Mouse (Mus musculus): ENCODE measurements around the gene Arhgap24. TPM values are rescaled to one million over a fixed set of nuclear protein-coding genes. Genes with fewer than 3 reads are reported as not detected.

Gene Arhgap24
- polyA plus RNA-seq, 1 experiment from 2014 or later: 6.7 TPM

DNA sequence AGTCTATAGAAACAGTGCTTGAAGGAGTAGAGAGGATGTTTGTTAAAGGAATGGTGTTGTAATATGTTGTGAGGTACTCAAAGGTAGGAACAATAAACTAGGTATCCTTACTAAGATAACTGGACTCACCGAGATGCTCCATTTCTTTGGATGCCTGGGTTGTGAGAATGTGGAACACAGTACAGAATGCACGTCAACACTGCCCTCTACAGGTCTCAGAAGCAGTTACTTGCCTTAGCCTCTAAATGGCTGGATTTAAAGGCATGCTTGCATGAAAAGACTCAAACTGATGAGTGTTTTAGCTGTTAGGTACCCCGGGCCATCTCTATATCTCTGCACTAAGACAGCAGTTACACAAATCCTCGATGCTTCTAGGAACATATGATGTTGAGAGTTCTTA, 211.3 kb downstream of the Arhgap24 start:
- Histone ChIP-seq H3K4me2 (replicated peaks; ENCODE audit: low read depth, low read length) (no peak overlapping the region), H3K9me3 (ENCODE audit: control insufficient read depth, low read length) (no peaks in the 10 kb centered on the region), H3K9ac (ENCODE audit: low read depth, low read length) (no peak overlapping the region), H3K27ac (ENCODE audit: low read depth, low read length) (no peak overlapping the region), H3K4me3 (ENCODE audit: low read depth, low read length) (no peak overlapping the region), H3K4me1 (replicated peaks; ENCODE audit: control insufficient read depth, insufficient read depth, low read length) (no peaks in the 10 kb centered on the region), H3K36me3 (ENCODE audit: control insufficient read depth, insufficient read depth, low read length) (no peaks in the 10 kb centered on the region), H3K27me3 (ENCODE audit: control insufficient read depth, insufficient read depth, low read length) (no peaks in the 10 kb centered on the region)
- ATAC-seq (ENCODE audit: low FRiP score): no peak
- 22% methylated on average over 4 of the region's 4 CpGs for WGBS
- DNase-seq (ENCODE audit: low spot score): peak; percentile 75

DNA sequence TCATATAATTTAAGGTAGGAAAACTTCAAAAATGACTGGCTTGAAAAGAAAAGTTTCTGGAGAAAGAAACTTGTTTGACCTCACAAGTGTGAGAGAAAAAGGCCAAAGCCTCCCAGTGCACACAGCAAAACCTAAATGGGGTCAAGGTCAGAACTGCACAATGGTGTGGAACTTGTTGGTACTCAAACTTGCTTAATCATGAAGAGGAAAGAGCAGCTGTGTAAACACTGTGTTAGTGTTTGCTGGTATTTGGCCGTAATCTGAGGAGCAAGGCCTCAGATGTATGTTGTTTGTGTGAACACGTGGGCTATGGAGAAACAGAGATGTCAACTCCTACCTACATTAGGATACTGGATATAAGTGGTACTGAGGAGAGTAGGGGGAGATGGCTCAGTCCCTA, 212.0 kb downstream of the Arhgap24 start:
- Histone ChIP-seq H3K27ac (ENCODE audit: low read depth, low read length) (no peak overlapping the region), H3K9me3 (ENCODE audit: control insufficient read depth, low read length) (no peaks in the 10 kb centered on the region), H3K36me3 (ENCODE audit: control insufficient read depth, insufficient read depth, low read length) (no peaks in the 10 kb centered on the region), H3K4me1 (replicated peaks; ENCODE audit: control insufficient read depth, insufficient read depth, low read length) (no peaks in the 10 kb centered on the region), H3K4me3 (ENCODE audit: low read depth, low read length) (no peak overlapping the region), H3K27me3 (ENCODE audit: control insufficient read depth, insufficient read depth, low read length) (no peaks in the 10 kb centered on the region), H3K9ac (ENCODE audit: low read depth, low read length) (no peak overlapping the region), H3K4me2 (replicated peaks; ENCODE audit: low read depth, low read length) (no peak overlapping the region)
- ATAC-seq (ENCODE audit: low FRiP score) (no peak), DNase-seq (ENCODE audit: low spot score) (no peak)
- WGBS: 60% methylated on average over 2 of the region's 2 CpGs

DNA sequence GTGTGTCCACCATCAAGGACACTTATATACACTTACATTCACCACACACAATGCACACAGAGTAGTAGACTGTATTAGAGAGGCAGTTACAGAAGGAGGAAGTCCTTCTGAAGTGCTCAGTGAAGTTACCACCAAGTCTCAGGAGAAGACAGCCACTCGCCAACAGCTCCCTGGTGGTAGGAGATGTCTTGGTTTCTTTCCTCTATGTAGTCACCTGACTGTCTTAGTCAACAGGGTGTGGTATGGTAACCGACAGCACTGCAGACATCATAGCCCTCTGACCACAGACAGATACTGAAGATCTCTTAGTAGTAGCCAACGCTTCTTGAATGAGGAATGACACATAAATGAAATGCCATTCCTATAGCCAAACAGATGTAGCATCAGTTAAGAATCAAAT, 212.7 kb downstream of the Arhgap24 start:
- H3K4me2 ChIP-seq (replicated peaks; ENCODE audit: low read depth, low read length): no peak overlapping the region
- H3K36me3 ChIP-seq (ENCODE audit: control insufficient read depth, insufficient read depth, low read length): no peaks in the 10 kb centered on the region
- H3K4me1 ChIP-seq (replicated peaks; ENCODE audit: control insufficient read depth, insufficient read depth, low read length): no peaks in the 10 kb centered on the region
- H3K27me3 ChIP-seq (ENCODE audit: control insufficient read depth, insufficient read depth, low read length): no peaks in the 10 kb centered on the region
- WGBS: 90% methylated on average over 3 of the region's 3 CpGs
- no peaks in the 10 kb centered on the region for H3K9me3 ChIP-seq (ENCODE audit: control insufficient read depth, low read length)
- no peak for DNase-seq (ENCODE audit: low spot score)
- ATAC-seq (ENCODE audit: low FRiP score): no peak
- no peak overlapping the region for H3K9ac ChIP-seq (ENCODE audit: low read depth, low read length)
- H3K27ac ChIP-seq (ENCODE audit: low read depth, low read length): no peak overlapping the region
- no peak overlapping the region for H3K4me3 ChIP-seq (ENCODE audit: low read depth, low read length)

DNA sequence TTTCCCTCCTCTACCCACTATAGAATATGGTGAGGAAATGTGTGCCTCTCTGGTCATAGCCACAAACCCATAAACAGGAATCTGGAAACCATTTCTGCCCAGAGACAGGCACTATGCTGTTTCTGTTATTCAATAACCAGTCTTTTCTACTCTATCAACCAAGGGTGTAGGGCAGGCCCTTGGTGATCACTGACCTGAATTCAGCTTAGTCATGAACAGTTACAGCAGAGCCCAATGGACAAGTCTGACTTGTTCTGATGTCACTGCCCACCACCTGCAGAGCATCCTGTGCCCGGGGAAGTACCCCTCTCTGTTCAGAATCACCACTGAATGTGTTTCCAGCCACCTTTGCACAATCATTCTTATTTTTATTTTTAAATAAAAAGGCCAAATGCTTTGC, 216.6 kb downstream of the Arhgap24 start:
- no peak for ATAC-seq (ENCODE audit: low FRiP score)
- Histone ChIP-seq H3K9me3 (ENCODE audit: control insufficient read depth, low read length) (no peaks in the 10 kb centered on the region), H3K27me3 (ENCODE audit: control insufficient read depth, insufficient read depth, low read length) (no peaks in the 10 kb centered on the region), H3K27ac (ENCODE audit: low read depth, low read length) (no peak overlapping the region), H3K4me3 (ENCODE audit: low read depth, low read length) (no peak overlapping the region), H3K9ac (ENCODE audit: low read depth, low read length) (no peak overlapping the region), H3K4me1 (replicated peaks; ENCODE audit: control insufficient read depth, insufficient read depth, low read length) (no peaks in the 10 kb centered on the region), H3K36me3 (ENCODE audit: control insufficient read depth, insufficient read depth, low read length) (no peaks in the 10 kb centered on the region), H3K4me2 (replicated peaks; ENCODE audit: low read depth, low read length) (no peak overlapping the region)
- WGBS: 75% methylated on average over 1 of the region's 1 CpGs
- DNase-seq (ENCODE audit: low spot score): no peak

- Histone ChIP-seq H3K4me3 (ENCODE audit: low read depth, low read length) (no peak overlapping the region), H3K27me3 (ENCODE audit: control insufficient read depth, insufficient read depth, low read length) (no peaks in the 10 kb centered on the region), H3K4me1 (replicated peaks; ENCODE audit: control insufficient read depth, insufficient read depth, low read length) (no peaks in the 10 kb centered on the region), H3K4me2 (replicated peaks; ENCODE audit: low read depth, low read length) (no peak overlapping the region), H3K36me3 (ENCODE audit: control insufficient read depth, insufficient read depth, low read length) (no peaks in the 10 kb centered on the region), H3K9me3 (ENCODE audit: control insufficient read depth, low read length) (no peaks in the 10 kb centered on the region), H3K27ac (ENCODE audit: low read depth, low read length) (no peak overlapping the region), H3K9ac (ENCODE audit: low read depth, low read length) (no peak overlapping the region)
- 92% methylated on average over 5 of the region's 5 CpGs for WGBS
- no peak for DNase-seq (ENCODE audit: low spot score)
- no peak for ATAC-seq (ENCODE audit: low FRiP score)
These were observed 217.2 kb downstream of the Arhgap24 start for GRCm38 (mm10) chr5:102698396-102698795.

GRCm38 (mm10) chr5:102698891-102699290, 217.7 kb downstream of the Arhgap24 start:
- DNase-seq (ENCODE audit: low spot score) (no peak), ATAC-seq (ENCODE audit: low FRiP score) (no peak)
- H3K4me1 ChIP-seq (replicated peaks; ENCODE audit: control insufficient read depth, insufficient read depth, low read length): no peaks in the 10 kb centered on the region
- no peak overlapping the region for H3K27ac ChIP-seq (ENCODE audit: low read depth, low read length)
- no peaks in the 10 kb centered on the region for H3K36me3 ChIP-seq (ENCODE audit: control insufficient read depth, insufficient read depth, low read length)
- no peak overlapping the region for H3K4me2 ChIP-seq (replicated peaks; ENCODE audit: low read depth, low read length)
- H3K9me3 ChIP-seq (ENCODE audit: control insufficient read depth, low read length): no peaks in the 10 kb centered on the region
- WGBS: 88% methylated on average over 2 of the region's 2 CpGs
- no peak overlapping the region for H3K9ac ChIP-seq (ENCODE audit: low read depth, low read length)
- H3K27me3 ChIP-seq (ENCODE audit: control insufficient read depth, insufficient read depth, low read length): no peaks in the 10 kb centered on the region
- no peak overlapping the region for H3K4me3 ChIP-seq (ENCODE audit: low read depth, low read length)

DNA sequence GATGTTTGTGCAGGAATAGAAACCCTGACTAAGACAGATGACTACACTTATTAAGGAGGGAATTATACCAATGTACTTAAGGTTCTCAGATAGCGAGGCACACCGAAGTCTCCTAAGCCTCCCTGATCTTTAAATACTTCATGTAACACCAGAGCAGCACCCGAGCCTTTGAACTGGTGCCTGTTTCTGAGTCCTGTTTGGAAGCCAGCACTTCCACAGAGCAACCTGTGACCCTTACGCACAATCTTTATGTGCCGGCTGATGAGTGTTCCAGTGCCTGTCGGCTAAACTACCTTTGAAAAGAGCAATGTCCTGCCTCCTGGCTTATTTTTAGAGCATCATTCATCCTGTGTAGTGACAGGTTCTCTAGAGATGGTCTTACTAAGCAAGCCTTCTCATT, 221.4 kb downstream of the Arhgap24 start:
- Histone ChIP-seq H3K27ac (ENCODE audit: low read depth, low read length) (no peak overlapping the region), H3K4me1 (replicated peaks; ENCODE audit: control insufficient read depth, insufficient read depth, low read length) (no peaks in the 10 kb centered on the region), H3K9ac (ENCODE audit: low read depth, low read length) (no peak overlapping the region), H3K9me3 (ENCODE audit: control insufficient read depth, low read length) (no peaks in the 10 kb centered on the region), H3K36me3 (ENCODE audit: control insufficient read depth, insufficient read depth, low read length) (no peaks in the 10 kb centered on the region), H3K27me3 (ENCODE audit: control insufficient read depth, insufficient read depth, low read length) (no peaks in the 10 kb centered on the region), H3K4me2 (replicated peaks; ENCODE audit: low read depth, low read length) (no peak overlapping the region), H3K4me3 (ENCODE audit: low read depth, low read length) (no peak overlapping the region)
- DNase-seq (ENCODE audit: low spot score) (no peak), ATAC-seq (ENCODE audit: low FRiP score) (no peak)
- WGBS: 85% methylated on average over 6 of the region's 6 CpGs

GRCm38 (mm10) chr5:102703325-102704099, 222.3 kb downstream of the Arhgap24 start:
- Histone ChIP-seq H3K4me3 (ENCODE audit: low read depth, low read length) (no peak overlapping the region), H3K36me3 (ENCODE audit: control insufficient read depth, insufficient read depth, low read length) (no peaks in the 10 kb centered on the region), H3K9ac (ENCODE audit: low read depth, low read length) (no peak overlapping the region), H3K27ac (ENCODE audit: low read depth, low read length) (no peak overlapping the region), H3K4me2 (replicated peaks; ENCODE audit: low read depth, low read length) (no peak overlapping the region), H3K27me3 (ENCODE audit: control insufficient read depth, insufficient read depth, low read length) (no peaks in the 10 kb centered on the region), H3K4me1 (replicated peaks; ENCODE audit: control insufficient read depth, insufficient read depth, low read length) (no peaks in the 10 kb centered on the region), H3K9me3 (ENCODE audit: control insufficient read depth, low read length) (no peaks in the 10 kb centered on the region)
- 58% methylated on average over 5 of the region's 5 CpGs for WGBS
- peak; percentile 86 for DNase-seq (ENCODE audit: low spot score)
- ATAC-seq (ENCODE audit: low FRiP score): 0 out of 2 replicates have a peak, but pooled peaks have one; percentile 51

- Histone ChIP-seq H3K27ac (ENCODE audit: low read depth, low read length) (no peak overlapping the region), H3K4me1 (replicated peaks; ENCODE audit: control insufficient read depth, insufficient read depth, low read length) (no peaks in the 10 kb centered on the region), H3K36me3 (ENCODE audit: control insufficient read depth, insufficient read depth, low read length) (no peaks in the 10 kb centered on the region), H3K4me3 (ENCODE audit: low read depth, low read length) (no peak overlapping the region), H3K9me3 (ENCODE audit: control insufficient read depth, low read length) (no peaks in the 10 kb centered on the region), H3K9ac (ENCODE audit: low read depth, low read length) (no peak overlapping the region), H3K4me2 (replicated peaks; ENCODE audit: low read depth, low read length) (no peak overlapping the region), H3K27me3 (ENCODE audit: control insufficient read depth, insufficient read depth, low read length) (no peaks in the 10 kb centered on the region)
- ATAC-seq (ENCODE audit: low FRiP score) (no peak), DNase-seq (ENCODE audit: low spot score) (no peak)
- 43% methylated on average over 2 of the region's 2 CpGs for WGBS
These were observed 224.0 kb downstream of the Arhgap24 start for GRCm38 (mm10) chr5:102705170-102705569.
